Mouse (Mus musculus) olfactory bulb, adult 2 months (tissue): Measurements from ENCODE around the gene Sim2. TPM values are rescaled to one million over a fixed set of nuclear protein-coding genes. Genes with fewer than 3 reads are reported as not detected.

Source experiments
- H3K27ac ChIP-seq: fragments of 200-500 bp; 2 replicates; pipeline ENCODE4 v1.5.1; 2012; ENCODE audit warnings: low read depth, low read length; ENCODE audit not compliant: insufficient read depth
- H3K4me1 ChIP-seq: fragments of 200-500 bp; 2 replicates; pipeline ENCODE4 v1.6.1; 2012; ENCODE audit warnings: low read length; ENCODE audit not compliant: control insufficient read depth, insufficient read depth
- H3K4me3 ChIP-seq: fragments of 200-500 bp; 2 replicates; pipeline ENCODE4 v1.5.1; 2012; ENCODE audit warnings: mild to moderate bottlenecking, low read depth, low read length, moderate library complexity; ENCODE audit not compliant: insufficient read depth
- CTCF ChIP-seq: fragments of 200-500 bp; IDR thresholded peaks from 2 replicates; pipeline ENCODE4 v1.5.1; 2012; ENCODE audit warnings: low read depth, mild to moderate bottlenecking, low read length, moderate library complexity; ENCODE audit not compliant: insufficient read depth
- POLR2A ChIP-seq: fragments of 200-500 bp; IDR thresholded peaks from 2 replicates; pipeline ENCODE4 v1.6.1; 2012; ENCODE audit warnings: mild to moderate bottlenecking, low read depth, low read length, moderate library complexity; ENCODE audit not compliant: insufficient read depth
- WGBS: fragments of 180-500 bp; shearing (Covaris S2); methylation state at CpG from one replicate; pipeline ENCODE4 v1.1.7; 2018; 5-methylcytosine and 5-hydroxymethylcytosine counted together
- polyA plus RNA-seq: library from polyadenylated mRNA; stranded (reverse); fragments of >200 nt; gene quantifications from 2 replicates; pipeline ENCODE4 v1.2.4, GENCODE M21; 2012; ENCODE audit warnings: low replicate concordance; ENCODE audit not compliant: missing spikeins, insufficient read depth, insufficient read length

Sim2 gene
- polyA plus RNA-seq, 1 experiment = not detected

GRCm38 (mm10) chr16:94168655-94169545 is 84.2 kb downstream of the Sim2 start:
- WGBS = 95% methylated on average over 16 of the region's 16 CpGs
- no peak overlapping the region for H3K27ac ChIP-seq
- no peak overlapping the region for H3K4me3 ChIP-seq
- no peak for TF ChIP-seq POLR2A
- H3K4me1 ChIP-seq = no peaks in the 10 kb centered on the region; the same call in 1 of the 2 replicates

- Histone ChIP-seq H3K4me3 (no peak overlapping the region), H3K27ac (no peak overlapping the region), H3K4me1 (no peaks in the 10 kb centered on the region; the same call in 1 of the 2 replicates)
- TF ChIP-seq CTCF (no peak), POLR2A (no peak)
- WGBS = 67% methylated on average over 4 of the region's 4 CpGs
Observed at GRCm38 (mm10) chr16:94170218-94170617, 85.5 kb downstream of the Sim2 start.

- no peak for TF ChIP-seq CTCF
- no peak for TF ChIP-seq POLR2A
- H3K4me3 ChIP-seq = no peak overlapping the region
- 97% methylated on average over 1 of the region's 1 CpGs for WGBS
Observed at GRCm38 (mm10) chr16:94173361-94173760, 88.6 kb downstream of the Sim2 start.

GRCm38 (mm10) chr16:94175366-94175986 is 90.7 kb downstream of the Sim2 start:
- Histone ChIP-seq H3K4me1 (no peaks in the 10 kb centered on the region; the same call in 1 of the 2 replicates), H3K4me3 (no peak overlapping the region), H3K27ac (no peak overlapping the region)
- WGBS = 94% methylated on average over 7 of the region's 7 CpGs
- TF ChIP-seq CTCF (no peak), POLR2A (no peak)

More at GRCm38 (mm10) chr16:94173361-94173760, 88.6 kb downstream of the Sim2 start:
- Histone ChIP-seq H3K4me1 (no peaks in the 10 kb centered on the region; the same call in 1 of the 2 replicates), H3K27ac (no peak overlapping the region)

Other genes starting within 250 kb of the Sim2 start
- gene Chaf1b, start 201.0 kb upstream of the Sim2 start, polyA plus RNA-seq = not detected in 2 replicates
- not detected in 2 replicates for gene Cldn14, start 76.1 kb upstream of the Sim2 start, polyA plus RNA-seq
- gene Hlcs, start 228.6 kb downstream of the Sim2 start, polyA plus RNA-seq = not detected in 2 replicates
- not detected in 2 replicates for gene Ripply3, start 243.5 kb downstream of the Sim2 start, polyA plus RNA-seq